Mouse (Mus musculus): ENCODE data around the gene Abhd12b. TPM values are rescaled to one million over a fixed set of nuclear protein-coding genes. Genes with fewer than 3 reads are reported as not detected.
A peak's percentile ranks its signal among the peaks of the same experiment; 100 is the strongest.

Abhd12b gene
- polyA plus RNA-seq, 1 experiment from 2014 or later, result 1.6 TPM

DNA sequence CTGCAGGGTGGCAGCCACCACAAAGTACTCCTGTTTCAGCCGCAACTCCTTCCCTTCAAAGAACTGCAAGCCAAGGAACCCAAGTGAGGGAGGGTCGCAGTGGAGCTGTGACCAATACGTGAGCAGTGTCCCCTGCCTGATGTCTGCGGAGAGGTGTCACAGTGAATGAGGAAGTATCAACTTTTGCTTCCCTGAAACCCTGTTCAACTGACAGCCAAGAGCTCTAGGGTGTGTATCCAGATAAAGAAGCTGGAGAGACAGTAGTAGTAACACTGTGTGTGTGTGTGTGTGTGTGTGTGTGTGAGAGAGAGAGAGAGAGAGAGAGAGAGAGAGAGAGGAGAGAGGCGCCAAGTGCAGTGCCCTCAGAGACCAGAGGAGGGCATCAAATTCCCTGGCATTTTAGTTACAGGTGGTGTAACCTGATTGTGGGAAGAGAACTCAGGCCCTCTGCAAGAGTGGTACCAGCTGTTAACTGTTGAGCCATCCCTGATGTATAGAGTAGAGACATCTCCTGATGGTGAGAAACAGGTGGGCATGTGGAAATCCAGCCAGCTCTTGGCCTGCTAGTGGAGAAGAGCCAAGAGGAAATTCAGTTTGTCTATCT is 48.1 kb downstream of the Abhd12b start:
- Histone ChIP-seq H3K36me3 (ENCODE audit: control insufficient read depth, insufficient read depth, low read length) (peaks cover 16% of the 10 kb centered on the region), H3K9ac (ENCODE audit: low read length) (no peak overlapping the region), H3K27me3 (ENCODE audit: control insufficient read depth, insufficient read depth, low read length) (no peaks in the 10 kb centered on the region), H3K4me1 (replicated peaks; ENCODE audit: control insufficient read depth, insufficient read depth) (no peaks in the 10 kb centered on the region), H3K27ac (replicated peaks) (no peak overlapping the region), H3K4me2 (replicated peaks; ENCODE audit: low read depth) (no peak overlapping the region), H3K9me3 (ENCODE audit: control insufficient read depth, low read length) (no peaks in the 10 kb centered on the region), H3K4me3 (ENCODE audit: low read depth, low read length) (no peak overlapping the region)
- DNase-seq (ENCODE audit: low spot score) (no peak), ATAC-seq (ENCODE audit: low FRiP score, low TSS enrichment) (no peak)
- 78% methylated on average over 5 of the region's 5 CpGs for WGBS
- TF ChIP-seq EP300 (optimal IDR thresholded peaks at IDR 0.05) (no peak), CTCF (IDR thresholded peaks at IDR 0.05; ENCODE audit: low read depth) (peak; percentile 57)

GRCm38 (mm10) chr12:70204433-70204832 is 50.5 kb downstream of the Abhd12b start:
- Histone ChIP-seq H3K27ac (replicated peaks) (no peak overlapping the region), H3K9me3 (ENCODE audit: control insufficient read depth, low read length) (no peaks in the 10 kb centered on the region), H3K4me2 (replicated peaks; ENCODE audit: low read depth) (no peak overlapping the region), H3K27me3 (ENCODE audit: control insufficient read depth, insufficient read depth, low read length) (no peaks in the 10 kb centered on the region), H3K4me3 (ENCODE audit: low read depth, low read length) (no peak overlapping the region), H3K36me3 (ENCODE audit: control insufficient read depth, insufficient read depth, low read length) (peaks cover 14% of the 10 kb centered on the region), H3K9ac (ENCODE audit: low read length) (no peak overlapping the region), H3K4me1 (replicated peaks; ENCODE audit: control insufficient read depth, insufficient read depth) (no peaks in the 10 kb centered on the region)
- ATAC-seq (ENCODE audit: low FRiP score, low TSS enrichment) (no peak), DNase-seq (ENCODE audit: low spot score) (no peak)
- TF ChIP-seq CTCF (IDR thresholded peaks at IDR 0.05; ENCODE audit: low read depth) (no peak), EP300 (optimal IDR thresholded peaks at IDR 0.05) (no peak)
- 81% methylated on average over 8 of the region's 8 CpGs for WGBS

GRCm38 (mm10) chr12:70208214-70208613 is 54.3 kb downstream of the Abhd12b start:
- no peak for ATAC-seq (ENCODE audit: low FRiP score, low TSS enrichment)
- Histone ChIP-seq H3K27me3 (ENCODE audit: control insufficient read depth, insufficient read depth, low read length) (no peaks in the 10 kb centered on the region), H3K9me3 (ENCODE audit: control insufficient read depth, low read length) (no peaks in the 10 kb centered on the region), H3K27ac (replicated peaks) (no peak overlapping the region), H3K36me3 (ENCODE audit: control insufficient read depth, insufficient read depth, low read length) (peaks cover 15% of the 10 kb centered on the region), H3K4me3 (ENCODE audit: low read depth, low read length) (no peak overlapping the region), H3K4me1 (replicated peaks; ENCODE audit: control insufficient read depth, insufficient read depth) (no peaks in the 10 kb centered on the region), H3K4me2 (replicated peaks; ENCODE audit: low read depth) (no peak overlapping the region), H3K9ac (ENCODE audit: low read length) (no peak overlapping the region)
- TF ChIP-seq EP300 (optimal IDR thresholded peaks at IDR 0.05) (no peak), CTCF (IDR thresholded peaks at IDR 0.05; ENCODE audit: low read depth) (no peak)
- 66% methylated on average over 5 of the region's 5 CpGs for WGBS
- no peak for DNase-seq (ENCODE audit: low spot score)

DNA sequence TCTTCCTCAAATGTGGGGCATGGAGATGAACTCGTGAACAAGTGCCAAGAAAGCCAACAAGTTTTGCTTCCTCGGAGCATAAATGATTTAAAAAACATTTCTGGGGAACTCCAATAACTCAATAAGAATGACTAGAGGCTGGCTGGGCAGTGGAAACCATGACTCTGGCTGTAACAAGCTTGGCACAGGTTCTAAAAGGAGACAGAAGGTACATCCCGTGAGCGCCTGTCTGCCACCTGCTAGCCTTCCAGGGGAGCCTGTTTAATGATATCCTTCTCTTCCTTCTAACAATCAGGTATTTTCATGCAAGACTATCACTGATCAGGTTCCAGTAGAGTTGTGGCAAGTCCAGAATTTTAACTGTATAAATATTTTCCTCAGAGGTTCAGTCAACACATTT is 58.6 kb downstream of the Abhd12b start:
- Histone ChIP-seq H3K4me1 (replicated peaks; ENCODE audit: control insufficient read depth, insufficient read depth) (no peaks in the 10 kb centered on the region), H3K4me3 (ENCODE audit: low read depth, low read length) (no peak overlapping the region), H3K27me3 (ENCODE audit: control insufficient read depth, insufficient read depth, low read length) (no peaks in the 10 kb centered on the region), H3K36me3 (ENCODE audit: control insufficient read depth, insufficient read depth, low read length) (peaks cover 6% of the 10 kb centered on the region; the same call in 1 of the 2 replicates), H3K9ac (ENCODE audit: low read length) (no peak overlapping the region), H3K9me3 (ENCODE audit: control insufficient read depth, low read length) (no peaks in the 10 kb centered on the region), H3K27ac (replicated peaks) (no peak overlapping the region), H3K4me2 (replicated peaks; ENCODE audit: low read depth) (no peak overlapping the region)
- 82% methylated on average over 4 of the region's 4 CpGs for WGBS
- no peak for ATAC-seq (ENCODE audit: low FRiP score, low TSS enrichment)
- DNase-seq (ENCODE audit: low spot score), result no peak
- TF ChIP-seq EP300 (optimal IDR thresholded peaks at IDR 0.05) (no peak), CTCF (IDR thresholded peaks at IDR 0.05; ENCODE audit: low read depth) (no peak)

DNA sequence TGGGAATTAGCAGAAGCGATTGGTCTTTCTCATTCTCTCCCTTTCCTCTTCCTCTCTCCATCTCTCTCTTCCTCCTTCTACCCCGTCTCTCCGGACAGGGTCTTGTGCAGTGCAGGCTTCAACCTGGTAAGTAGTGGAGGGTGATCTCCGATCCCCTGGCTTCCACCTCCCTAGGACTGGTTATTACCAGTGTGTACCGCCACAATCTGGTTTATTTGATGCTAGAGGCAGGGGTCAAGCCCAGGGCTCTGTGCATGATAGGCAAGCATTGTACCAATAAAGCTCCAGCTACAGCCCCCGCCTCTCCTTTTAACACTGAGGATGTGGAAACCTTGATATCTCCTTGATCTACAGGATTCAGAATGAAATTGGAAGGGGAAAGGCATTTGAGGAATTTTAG is 59.7 kb downstream of the Abhd12b start:
- Histone ChIP-seq H3K9ac (ENCODE audit: low read length) (no peak overlapping the region), H3K4me1 (replicated peaks; ENCODE audit: control insufficient read depth, insufficient read depth) (no peaks in the 10 kb centered on the region), H3K27me3 (ENCODE audit: control insufficient read depth, insufficient read depth, low read length) (no peaks in the 10 kb centered on the region), H3K4me3 (ENCODE audit: low read depth, low read length) (no peak overlapping the region), H3K36me3 (ENCODE audit: control insufficient read depth, insufficient read depth, low read length) (peaks cover 6% of the 10 kb centered on the region; the same call in 1 of the 2 replicates), H3K9me3 (ENCODE audit: control insufficient read depth, low read length) (no peaks in the 10 kb centered on the region), H3K27ac (replicated peaks) (no peak overlapping the region), H3K4me2 (replicated peaks; ENCODE audit: low read depth) (no peak overlapping the region)
- TF ChIP-seq EP300 (optimal IDR thresholded peaks at IDR 0.05) (no peak), CTCF (IDR thresholded peaks at IDR 0.05; ENCODE audit: low read depth) (no peak)
- ATAC-seq (ENCODE audit: low FRiP score, low TSS enrichment) (no peak), DNase-seq (ENCODE audit: low spot score) (no peak)
- WGBS, result 90% methylated on average over 6 of the region's 6 CpGs

DNA sequence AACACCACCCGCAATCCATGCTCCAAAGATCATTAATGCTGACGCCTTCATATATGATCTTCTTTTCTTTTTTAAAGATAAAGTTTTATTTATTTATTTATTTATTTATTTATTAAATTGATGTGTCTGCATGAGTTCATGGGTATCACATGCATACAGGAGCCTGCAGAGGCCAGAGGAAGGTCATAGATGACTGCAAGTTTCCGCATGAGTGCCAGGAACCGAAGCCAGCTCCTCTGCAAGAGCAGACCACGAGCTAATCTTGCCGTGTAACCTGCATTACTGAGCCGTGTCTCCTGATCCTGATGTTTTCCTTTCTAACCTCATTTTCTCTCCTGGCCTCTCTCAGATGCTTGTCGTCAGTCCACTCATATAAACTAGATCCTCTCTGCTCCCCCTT is 60.3 kb downstream of the Abhd12b start:
- no peaks in the 10 kb centered on the region for H3K4me1 ChIP-seq (replicated peaks; ENCODE audit: control insufficient read depth, insufficient read depth)
- H3K9ac ChIP-seq (ENCODE audit: low read length), result no peak overlapping the region
- WGBS, result 80% methylated on average over 8 of the region's 8 CpGs
- H3K4me2 ChIP-seq (replicated peaks; ENCODE audit: low read depth), result no peak overlapping the region
- no peak overlapping the region for H3K4me3 ChIP-seq (ENCODE audit: low read depth, low read length)
- ATAC-seq (ENCODE audit: low FRiP score, low TSS enrichment), result no peak
- TF ChIP-seq CTCF (IDR thresholded peaks at IDR 0.05; ENCODE audit: low read depth) (no peak), EP300 (optimal IDR thresholded peaks at IDR 0.05) (no peak)
- no peak overlapping the region for H3K27ac ChIP-seq (replicated peaks)
- peaks cover 3% of the 10 kb centered on the region; the same call in 1 of the 2 replicates for H3K36me3 ChIP-seq (ENCODE audit: control insufficient read depth, insufficient read depth, low read length)
- no peaks in the 10 kb centered on the region for H3K27me3 ChIP-seq (ENCODE audit: control insufficient read depth, insufficient read depth, low read length)
- no peak for DNase-seq (ENCODE audit: low spot score)
- H3K9me3 ChIP-seq (ENCODE audit: control insufficient read depth, low read length), result no peaks in the 10 kb centered on the region

Measured in stomach, postnatal 0 days (tissue).